Mouse (Mus musculus): ENCODE data around the gene Lrrc32. TPM values are rescaled to one million over a fixed set of nuclear protein-coding genes. Genes with fewer than 3 reads are reported as not detected.
A peak's percentile ranks its signal among the peaks of the same experiment; 100 is the strongest.

Gene Lrrc32
- polyA plus RNA-seq, 1 experiment: 1.0 TPM

DNA sequence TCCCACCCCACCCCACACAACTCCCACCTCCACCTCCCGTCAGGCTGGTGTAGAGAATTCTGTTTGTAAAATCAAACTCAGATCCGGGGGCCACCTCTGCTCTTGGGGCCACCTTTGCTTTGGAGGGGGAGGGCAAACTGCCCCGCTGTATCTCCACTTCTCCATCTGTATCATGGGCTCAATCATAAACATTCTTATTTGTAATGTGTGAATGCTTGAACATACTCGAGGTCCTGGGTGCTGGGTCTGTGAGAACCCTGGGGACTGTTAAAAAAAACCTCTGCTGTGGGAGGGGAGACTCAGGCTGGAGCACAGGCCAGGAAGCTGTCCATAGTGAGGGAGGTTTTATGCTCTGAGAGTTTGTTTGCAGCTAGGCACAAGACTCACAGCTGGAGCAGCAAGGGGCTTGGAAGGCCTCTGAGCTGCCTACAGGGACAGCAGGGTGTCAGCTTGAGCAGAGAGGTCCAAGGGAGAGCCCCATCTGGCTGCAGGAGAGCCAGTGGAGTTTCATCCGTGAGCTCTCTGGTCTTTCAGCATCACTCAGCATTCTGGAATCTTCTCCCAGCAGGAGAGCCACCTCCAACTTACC lies 15.7 kb downstream of the Lrrc32 start:
- Histone ChIP-seq H3K27ac (ENCODE audit: insufficient read depth, low read depth, low read length) (no peak overlapping the region), H3K4me3 (ENCODE audit: insufficient read depth, low read length) (no peak overlapping the region)

GRCm38 (mm10) chr7:98505664-98506063 lies 16.6 kb downstream of the Lrrc32 start:
- no peaks in the 10 kb centered on the region for H3K4me1 ChIP-seq (ENCODE audit: control insufficient read depth, insufficient read depth, low read length)
- no peak for TF ChIP-seq POLR2A (IDR thresholded peaks at IDR 0.05; ENCODE audit: borderline replicate concordance, low read depth, low read length)
- TF ChIP-seq CTCF (IDR thresholded peaks at IDR 0.05; ENCODE audit: low read depth, low read length): no peak
- H3K4me3 ChIP-seq (ENCODE audit: insufficient read depth, low read length): no peak overlapping the region
- H3K27ac ChIP-seq (ENCODE audit: insufficient read depth, low read depth, low read length): no peak overlapping the region

More for the DNA sequence above, 15.7 kb downstream of the Lrrc32 start:
- TF ChIP-seq CTCF (IDR thresholded peaks at IDR 0.05; ENCODE audit: low read depth, low read length) (no peak), POLR2A (IDR thresholded peaks at IDR 0.05; ENCODE audit: borderline replicate concordance, low read depth, low read length) (no peak)
- no peaks in the 10 kb centered on the region for H3K4me1 ChIP-seq (ENCODE audit: control insufficient read depth, insufficient read depth, low read length)

DNA sequence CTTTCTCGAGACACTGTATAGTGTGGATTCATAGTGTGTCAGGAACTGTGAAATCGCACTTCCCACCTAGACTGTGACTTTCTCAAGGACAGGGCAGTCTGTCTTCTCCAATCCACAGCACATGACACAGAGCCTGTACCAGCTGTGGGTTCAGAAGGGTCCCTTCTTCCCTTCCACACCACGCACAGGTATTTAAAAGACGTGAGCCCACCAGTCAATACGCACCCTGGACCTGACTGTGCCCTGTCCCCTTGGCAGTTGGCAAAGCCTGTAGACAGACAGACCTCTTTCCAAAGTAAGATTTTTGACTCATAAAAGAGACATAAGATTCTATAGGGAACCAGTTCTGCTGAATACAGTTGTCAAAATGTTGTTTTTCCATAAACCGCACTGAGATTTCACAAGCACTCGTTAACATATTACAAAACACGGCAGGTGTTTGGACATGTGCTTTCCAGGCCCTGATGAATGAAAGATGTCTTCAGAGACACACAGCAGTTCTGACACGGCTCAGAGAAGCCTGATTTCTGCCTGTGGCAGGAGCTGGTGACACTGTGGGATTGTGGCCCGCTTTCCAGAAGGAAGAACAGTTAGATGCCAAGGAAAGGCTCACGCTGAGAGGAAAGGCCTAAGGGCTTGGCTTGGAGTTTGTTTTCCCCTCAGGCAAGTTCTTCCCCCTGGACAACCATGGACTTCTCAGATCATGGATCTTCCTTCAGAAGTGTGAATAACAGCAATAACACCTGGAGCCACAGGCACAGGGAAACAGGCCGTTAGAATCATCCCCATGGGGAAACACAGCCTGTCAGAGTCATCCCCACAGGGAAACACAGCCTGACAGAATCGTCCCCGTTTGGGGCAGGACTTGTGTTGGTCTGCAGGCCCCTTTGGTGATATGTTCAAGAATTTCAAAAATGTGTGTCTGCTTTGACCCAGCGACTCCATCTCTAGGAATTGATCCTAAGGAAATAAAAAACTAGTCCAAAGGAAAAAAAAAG lies 22.2 kb downstream of the Lrrc32 start:
- no peak for TF ChIP-seq CTCF (IDR thresholded peaks at IDR 0.05; ENCODE audit: low read depth, low read length)
- no peak for TF ChIP-seq POLR2A (IDR thresholded peaks at IDR 0.05; ENCODE audit: borderline replicate concordance, low read depth, low read length)
- H3K27ac ChIP-seq (ENCODE audit: insufficient read depth, low read depth, low read length): no peak overlapping the region
- H3K4me1 ChIP-seq (ENCODE audit: control insufficient read depth, insufficient read depth, low read length): no peaks in the 10 kb centered on the region
- H3K4me3 ChIP-seq (ENCODE audit: insufficient read depth, low read length): no peak overlapping the region

DNA sequence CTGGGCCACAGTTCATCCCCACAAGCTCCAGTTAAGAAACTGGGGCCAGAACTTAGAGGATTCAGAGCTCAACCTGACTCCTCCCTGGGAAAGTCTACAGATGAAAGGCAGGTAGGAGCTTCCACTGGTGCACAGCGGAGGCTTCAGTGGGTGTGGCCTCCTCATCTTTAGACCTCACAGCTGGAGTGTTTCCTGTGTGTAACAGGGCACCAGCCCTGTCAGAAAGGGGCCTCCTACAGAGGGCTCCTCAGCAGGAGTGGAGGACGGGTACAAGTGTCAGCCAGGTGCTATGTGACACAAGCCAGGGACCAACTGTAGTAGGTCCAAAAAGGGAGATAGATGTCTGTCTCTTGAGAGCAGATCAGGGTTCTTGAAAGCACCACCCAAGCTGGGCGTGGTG lies 24.2 kb downstream of the Lrrc32 start:
- Histone ChIP-seq H3K4me3 (ENCODE audit: insufficient read depth, low read length) (no peak overlapping the region), H3K4me1 (ENCODE audit: control insufficient read depth, insufficient read depth, low read length) (no peaks in the 10 kb centered on the region), H3K27ac (ENCODE audit: insufficient read depth, low read depth, low read length) (no peak overlapping the region)
- TF ChIP-seq POLR2A (IDR thresholded peaks at IDR 0.05; ENCODE audit: borderline replicate concordance, low read depth, low read length) (no peak), CTCF (IDR thresholded peaks at IDR 0.05; ENCODE audit: low read depth, low read length) (no peak)

GRCm38 (mm10) chr7:98522576-98522975 lies 33.5 kb downstream of the Lrrc32 start:
- Histone ChIP-seq H3K4me1 (ENCODE audit: control insufficient read depth, insufficient read depth, low read length) (peaks cover 28% of the 10 kb centered on the region), H3K27ac (ENCODE audit: insufficient read depth, low read depth, low read length) (peak overlapping the region; percentile 52), H3K4me3 (ENCODE audit: insufficient read depth, low read length) (no peak overlapping the region)
- TF ChIP-seq POLR2A (IDR thresholded peaks at IDR 0.05; ENCODE audit: borderline replicate concordance, low read depth, low read length): no peak
- no peak for TF ChIP-seq CTCF (IDR thresholded peaks at IDR 0.05; ENCODE audit: low read depth, low read length)

DNA sequence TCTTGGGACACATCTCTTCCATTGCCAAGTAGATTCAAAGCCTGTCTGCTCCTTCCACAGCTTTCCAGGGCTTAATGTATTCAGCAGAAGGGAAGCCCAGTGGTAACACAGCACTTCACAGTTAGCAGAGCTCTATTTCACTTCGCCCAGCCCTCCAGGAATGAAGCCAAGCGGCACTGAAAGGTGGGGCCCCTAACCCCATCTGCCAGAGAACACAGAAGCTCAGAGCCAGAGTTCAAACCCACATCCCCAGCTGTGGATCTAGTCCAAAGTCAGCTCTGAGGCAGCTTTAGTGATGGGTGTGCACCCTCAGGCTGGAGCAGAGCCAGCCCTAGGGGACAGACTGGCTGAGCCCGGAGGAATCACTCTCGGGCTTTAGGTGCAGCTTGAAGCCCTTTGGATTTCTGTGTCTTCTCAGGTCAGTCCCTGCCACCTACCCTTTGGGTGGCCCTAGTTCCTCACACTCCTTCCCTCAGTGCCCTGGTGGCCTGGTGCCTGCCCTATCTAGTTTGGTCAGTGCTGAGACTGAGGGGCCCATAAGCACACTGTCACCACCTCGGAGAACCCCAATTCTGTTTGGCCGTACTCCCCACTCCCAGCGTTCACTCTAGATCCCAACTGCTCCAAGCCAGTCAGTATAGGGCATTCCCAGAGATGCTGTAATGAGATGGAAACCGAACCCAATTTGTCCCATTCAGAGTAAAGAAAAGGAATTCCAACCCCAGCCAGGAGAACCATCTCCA lies 34.2 kb downstream of the Lrrc32 start:
- Histone ChIP-seq H3K4me3 (ENCODE audit: insufficient read depth, low read length) (no peak overlapping the region), H3K27ac (ENCODE audit: insufficient read depth, low read depth, low read length) (peak overlapping the region; percentile 52), H3K4me1 (ENCODE audit: control insufficient read depth, insufficient read depth, low read length) (peaks cover 28% of the 10 kb centered on the region)
- TF ChIP-seq CTCF (IDR thresholded peaks at IDR 0.05; ENCODE audit: low read depth, low read length) (no peak), POLR2A (IDR thresholded peaks at IDR 0.05; ENCODE audit: borderline replicate concordance, low read depth, low read length) (no peak)

GRCm38 (mm10) chr7:98523813-98524361 lies 34.8 kb downstream of the Lrrc32 start:
- no peak overlapping the region for H3K4me3 ChIP-seq (ENCODE audit: insufficient read depth, low read length)
- H3K4me1 ChIP-seq (ENCODE audit: control insufficient read depth, insufficient read depth, low read length): peaks cover 28% of the 10 kb centered on the region
- H3K27ac ChIP-seq (ENCODE audit: insufficient read depth, low read depth, low read length): peak overlapping the region; percentile 20; the same call in 1 of the 2 replicates
- TF ChIP-seq CTCF (IDR thresholded peaks at IDR 0.05; ENCODE audit: low read depth, low read length) (no peak), POLR2A (IDR thresholded peaks at IDR 0.05; ENCODE audit: borderline replicate concordance, low read depth, low read length) (no peak)

DNA sequence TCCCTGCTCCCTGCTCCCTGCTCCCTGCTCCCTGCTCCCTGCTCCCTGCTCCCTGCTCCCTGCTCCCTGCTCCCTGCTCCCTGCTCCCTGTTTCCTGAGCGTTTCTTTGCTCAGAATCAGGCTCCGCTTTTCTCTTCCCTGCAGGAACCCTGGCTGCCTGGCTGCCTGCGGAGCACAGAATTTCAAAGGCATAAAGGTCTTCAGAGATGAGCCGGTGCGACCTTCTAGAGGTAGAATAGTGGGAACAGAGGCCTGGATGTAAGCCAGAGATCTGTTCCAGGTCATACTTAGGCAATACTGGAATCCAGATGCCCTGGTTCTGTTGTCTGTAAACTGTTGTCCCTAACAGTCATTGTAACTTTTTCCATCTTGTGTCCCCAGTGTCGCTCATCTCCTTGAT lies 35.3 kb downstream of the Lrrc32 start:
- H3K4me3 ChIP-seq (ENCODE audit: insufficient read depth, low read length): no peak overlapping the region
- H3K27ac ChIP-seq (ENCODE audit: insufficient read depth, low read depth, low read length): no peak overlapping the region
- TF ChIP-seq CTCF (IDR thresholded peaks at IDR 0.05; ENCODE audit: low read depth, low read length) (no peak), POLR2A (IDR thresholded peaks at IDR 0.05; ENCODE audit: borderline replicate concordance, low read depth, low read length) (no peak)
- peaks cover 28% of the 10 kb centered on the region for H3K4me1 ChIP-seq (ENCODE audit: control insufficient read depth, insufficient read depth, low read length)

All from bone marrow macrophage, adult 2 months (primary cell).